Mouse (Mus musculus) ES-E14 (cell line): Measurements from ENCODE around the gene Palld. TPM values are rescaled to one million over a fixed set of nuclear protein-coding genes. Genes with fewer than 3 reads are reported as not detected.

Source experiments
- DNase-seq: peaks from one replicate; pipeline ENCODE4 v3.0.0-alpha.2; 2013; ENCODE audit warnings: low read depth, low spot score
- H3K27ac ChIP-seq: 2 replicates; pipeline ENCODE4 v1.5.1; 2012; ENCODE audit warnings: low read depth, mild to moderate bottlenecking, low read length, moderate library complexity, mixed read lengths; ENCODE audit not compliant: poor library complexity, insufficient read depth, severe bottlenecking
- H3K36me3 ChIP-seq: 2 replicates; pipeline ENCODE4 v1.6.1; 2012; ENCODE audit warnings: mild to moderate bottlenecking, low read length, moderate library complexity, mixed read lengths; ENCODE audit not compliant: control insufficient read depth, poor library complexity, insufficient read depth, severe bottlenecking
- H3K4me1 ChIP-seq, 2 experiments: fragments of 150-350 bp in 1 of 2; sonication (generic) in 1 of 2; 2 replicates each; pipeline ENCODE4 v1.6.1; 2012; ENCODE audit warnings: low read length in 2 of 2, mild to moderate bottlenecking in 1 of 2, mixed read lengths in 1 of 2; ENCODE audit not compliant: control insufficient read depth in 2 of 2, insufficient read depth in 2 of 2, poor library complexity in 1 of 2
- H3K4me3 ChIP-seq, 2 experiments: fragments of 150-350 bp in 1 of 2; sonication (generic) in 1 of 2; 2 replicates each; pipeline ENCODE4 v1.5.1; 2012; ENCODE audit warnings: low read length in 2 of 2, low read depth in 1 of 2, mild to moderate bottlenecking in 1 of 2, mixed read lengths in 1 of 2; ENCODE audit not compliant: insufficient read depth in 1 of 2, poor library complexity in 1 of 2, severe bottlenecking in 1 of 2
- H3K9ac ChIP-seq: 2 replicates; pipeline ENCODE4 v1.6.1; 2012; ENCODE audit warnings: low read depth, mild to moderate bottlenecking, low read length, mixed read lengths; ENCODE audit not compliant: poor library complexity, insufficient read depth, severe bottlenecking
- H3K9me3 ChIP-seq: fragments of 150-350 bp; sonication (generic); 2 replicates; pipeline ENCODE4 v1.6.1; 2012; ENCODE audit warnings: low read depth, mild to moderate bottlenecking, low read length; ENCODE audit not compliant: control insufficient read depth, insufficient read depth
- CHD2 ChIP-seq: IDR thresholded peaks from 2 replicates; pipeline ENCODE4 v1.6.1; 2014; ENCODE audit warnings: mild to moderate bottlenecking, low read depth, low read length, inconsistent platforms
- HCFC1 ChIP-seq: IDR thresholded peaks from 2 replicates; pipeline ENCODE4 v1.6.1; 2012; ENCODE audit warnings: low read length, inconsistent platforms, borderline replicate concordance; ENCODE audit not compliant: insufficient read depth
- MAFK ChIP-seq: IDR thresholded peaks from 2 replicates; pipeline ENCODE4 v1.6.1; 2014; ENCODE audit warnings: mild to moderate bottlenecking, low read depth, low read length, inconsistent platforms; ENCODE audit not compliant: insufficient read depth
- ZC3H11A ChIP-seq: IDR thresholded peaks from 2 replicates; pipeline ENCODE4 v1.6.1; 2012; ENCODE audit warnings: low read depth, mild to moderate bottlenecking, inconsistent platforms, low read length, borderline replicate concordance
- ZNF384 ChIP-seq: IDR thresholded peaks from 2 replicates; pipeline ENCODE4 v1.6.1; 2012; ENCODE audit warnings: low read depth, low read length, inconsistent platforms
- in situ Hi-C, 2 experiments: fragments of 600-800 bp; cut with MboI; formaldehyde crosslinking; loops; one replicate each; pipeline ENCODE4 v1.15.1; 2025; ENCODE audit warnings: low sequenced_read_pairs in 2 of 2, inconsistent platforms in 1 of 2; ENCODE audit not compliant: unreplicated experiment in 2 of 2
- total RNA-seq: library from RNA; depleted of rRNA; stranded (reverse); fragments of 300-350 nt; gene quantifications from 2 replicates; pipeline ENCODE4 v1.2.3, GENCODE M21; 2012

Gene Palld
- total RNA-seq, 1 experiment, result 36.3 TPM

- peaks cover 0 to 6% of the 10 kb centered on the region in 2 experiments; a peak in 1 of 4 replicates for H3K4me1 ChIP-seq
- no peaks in the 10 kb centered on the region for H3K9me3 ChIP-seq
- H3K9ac ChIP-seq, result no peak overlapping the region
- TF ChIP-seq ZC3H11A, result no peak
- no peak for TF ChIP-seq MAFK
- no peak for TF ChIP-seq CHD2
- no peak for TF ChIP-seq ZNF384
- TF ChIP-seq HCFC1, result no peak
- in situ Hi-C loops, result loop anchor here in 1 of 2 experiments (10.0 kb wide), 1 partner anchor 157 kb away; no protein-coding TSS in a partner anchor
- H3K4me3 ChIP-seq, result no peak overlapping the region
- H3K27ac ChIP-seq, result no peak overlapping the region
- no peak for DNase-seq
- H3K36me3 ChIP-seq, result no peaks in the 10 kb centered on the region
These were observed 210.4 kb downstream of the Palld start for GRCm38 (mm10) chr8:61692129-61692528.

- Histone ChIP-seq H3K36me3 (no peaks in the 10 kb centered on the region), H3K4me3 (no peak overlapping the region), H3K4me1 (peaks cover 2 to 7% of the 10 kb centered on the region in 2 experiments; a peak in 2 of 4 replicates), H3K27ac (no peak overlapping the region), H3K9me3 (no peaks in the 10 kb centered on the region), H3K9ac (no peak overlapping the region)
- in situ Hi-C loops, result loop anchor here in 1 of 2 experiments (10.0 kb wide), 1 partner anchor 157 kb away; no protein-coding TSS in a partner anchor
- no peak for TF ChIP-seq ZNF384
- TF ChIP-seq CHD2, result no peak
- TF ChIP-seq ZC3H11A, result no peak
- no peak for TF ChIP-seq HCFC1
- no peak for TF ChIP-seq MAFK
- DNase-seq, result no peak
These were observed 211.1 kb downstream of the Palld start for GRCm38 (mm10) chr8:61691391-61691790.

GRCm38 (mm10) chr8:61687071-61687470 lies 215.4 kb downstream of the Palld start:
- Histone ChIP-seq H3K9me3 (no peaks in the 10 kb centered on the region), H3K9ac (no peak overlapping the region), H3K36me3 (no peaks in the 10 kb centered on the region), H3K4me1 (peaks cover 2 to 4% of the 10 kb centered on the region in 2 experiments; a peak in 2 of 4 replicates), H3K4me3 (no peak overlapping the region), H3K27ac (no peak overlapping the region)
- no peak for DNase-seq
- in situ Hi-C loops, result no loop called here
- no peak for TF ChIP-seq HCFC1

GRCm38 (mm10) chr8:61686340-61686739 lies 216.2 kb downstream of the Palld start:
- peaks cover 2 to 4% of the 10 kb centered on the region in 2 experiments; a peak in 2 of 4 replicates for H3K4me1 ChIP-seq
- TF ChIP-seq CHD2, result no peak
- TF ChIP-seq MAFK, result no peak
- TF ChIP-seq ZNF384, result no peak
- no peak for TF ChIP-seq ZC3H11A
- TF ChIP-seq HCFC1, result no peak
- in situ Hi-C loops, result no loop called here
- H3K9ac ChIP-seq, result no peak overlapping the region
- H3K9me3 ChIP-seq, result no peaks in the 10 kb centered on the region
- no peak overlapping the region for H3K27ac ChIP-seq
- no peak for DNase-seq
- H3K36me3 ChIP-seq, result no peaks in the 10 kb centered on the region
- no peak overlapping the region for H3K4me3 ChIP-seq

- H3K4me3 ChIP-seq, result no peak overlapping the region
- in situ Hi-C loops, result no loop called here
- DNase-seq, result no peak
- peaks cover 2 to 4% of the 10 kb centered on the region in 2 experiments; a peak in 2 of 4 replicates for H3K4me1 ChIP-seq
- no peak for TF ChIP-seq ZC3H11A
- TF ChIP-seq MAFK, result no peak
- no peak for TF ChIP-seq CHD2
- no peak for TF ChIP-seq HCFC1
- TF ChIP-seq ZNF384, result no peak
- H3K36me3 ChIP-seq, result no peaks in the 10 kb centered on the region
- H3K9ac ChIP-seq, result no peak overlapping the region
- H3K27ac ChIP-seq, result no peak overlapping the region
- no peaks in the 10 kb centered on the region for H3K9me3 ChIP-seq
These were observed 217.2 kb downstream of the Palld start for GRCm38 (mm10) chr8:61685280-61685679.
